Mouse (Mus musculus) CH12.LX (cell line): ENCODE data around the gene Ccl4. TPM values are rescaled to one million over a fixed set of nuclear protein-coding genes. Genes with fewer than 3 reads are reported as not detected.

Experiments used
- DNase-seq: peaks from one replicate; pipeline ENCODE4 v3.0.0-alpha.2; 2013; ENCODE audit errors: extremely low read depth
- H3K27ac ChIP-seq: 2 replicates; pipeline ENCODE4 v1.5.1; 2012; ENCODE audit warnings: low read depth, mild to moderate bottlenecking, control low read depth, moderate library complexity; ENCODE audit not compliant: insufficient read depth
- H3K27me3 ChIP-seq: replicated peaks from 2 replicates; pipeline ENCODE3; 2012; ENCODE audit warnings: inconsistent platforms
- H3K36me3 ChIP-seq, 2 experiments: replicated peaks in 1 of 2; 2 replicates each; pipeline versions ENCODE3 to v1.6.1; 2012; ENCODE audit warnings: inconsistent platforms in 1 of 2, low read length in 1 of 2, mild to moderate bottlenecking in 1 of 2, mixed read lengths in 1 of 2, moderate library complexity in 1 of 2; ENCODE audit not compliant: control insufficient read depth in 1 of 2, insufficient read depth in 1 of 2
- H3K4me1 ChIP-seq, 2 experiments: 2 replicates each; pipeline ENCODE4 v1.6.1; 2012; ENCODE audit warnings: inconsistent platforms in 1 of 2, moderate library complexity in 1 of 2; ENCODE audit not compliant: insufficient read depth in 2 of 2, control insufficient read depth in 1 of 2
- H3K4me2 ChIP-seq: 2 replicates; pipeline ENCODE4 v1.6.1; 2012; ENCODE audit warnings: low read depth, mild to moderate bottlenecking, control low read depth; ENCODE audit not compliant: poor library complexity, insufficient read depth, severe bottlenecking
- H3K4me3 ChIP-seq, 3 experiments: fragments of 150-350 bp in 1 of 3; sonication (generic) in 1 of 3; replicated peaks in 1 of 3; 2 replicates each; pipeline versions ENCODE3 to v1.5.1; 2011 to 2012; ENCODE audit warnings: low read depth in 2 of 3, low read length in 2 of 3, mild to moderate bottlenecking in 2 of 3, moderate library complexity in 2 of 3, control low read depth in 1 of 3, improper control_type of control experiment in 1 of 3, inconsistent platforms in 1 of 3, mixed read lengths in 1 of 3; ENCODE audit not compliant: poor library complexity in 1 of 3
- H3K79me2 ChIP-seq: replicated peaks from 2 replicates; pipeline ENCODE4 v1.6.1; 2012; ENCODE audit warnings: mild to moderate bottlenecking, moderate library complexity; ENCODE audit not compliant: control insufficient read depth, poor library complexity, insufficient read depth, severe bottlenecking; ENCODE audit errors: extremely low read depth
- H3K9ac ChIP-seq: 2 replicates; pipeline ENCODE4 v1.6.1; 2012; ENCODE audit warnings: low read depth, mild to moderate bottlenecking, control low read depth, moderate library complexity; ENCODE audit not compliant: insufficient read depth
- H3K9me3 ChIP-seq: replicated peaks from 2 replicates; pipeline ENCODE3; 2012; ENCODE audit warnings: low read length, inconsistent platforms, mixed read lengths
- BHLHE40 ChIP-seq: IDR thresholded peaks from 2 replicates; pipeline ENCODE4 v1.6.1; 2011; ENCODE audit warnings: mild to moderate bottlenecking, low read depth, low read length, improper control_type of control experiment
- CHD1 ChIP-seq: IDR thresholded peaks from 2 replicates; pipeline ENCODE4 v1.6.1; 2012; ENCODE audit warnings: low read depth, low read length, improper control_type of control experiment, inconsistent platforms
- ELF1 ChIP-seq: IDR thresholded peaks from 2 replicates; pipeline ENCODE4 v1.6.1; 2014; ENCODE audit warnings: low read depth, mild to moderate bottlenecking, inconsistent platforms, low read length, improper control_type of control experiment
- EP300 ChIP-seq: IDR thresholded peaks from 2 replicates; pipeline ENCODE4 v1.6.1; 2011; ENCODE audit warnings: low read length, improper control_type of control experiment
- ETS1 ChIP-seq: conservative IDR thresholded peaks from 2 replicates; pipeline ENCODE4 v1.6.1; 2012; ENCODE audit warnings: low read depth, mild to moderate bottlenecking, inconsistent platforms, low read length, improper control_type of control experiment, moderate library complexity
- HCFC1 ChIP-seq: IDR thresholded peaks from 2 replicates; pipeline ENCODE4 v1.6.1; 2012; ENCODE audit warnings: low read depth, mild to moderate bottlenecking, inconsistent platforms, low read length, improper control_type of control experiment
- JUND ChIP-seq: conservative IDR thresholded peaks from 2 replicates; pipeline ENCODE4 v1.6.1; 2011; ENCODE audit warnings: low read depth, low read length, improper control_type of control experiment
- MAFK ChIP-seq: IDR thresholded peaks from 2 replicates; pipeline ENCODE4 v1.6.1; 2011; ENCODE audit warnings: low read length, improper control_type of control experiment; ENCODE audit not compliant: insufficient replicate concordance
- MAX ChIP-seq: IDR thresholded peaks from 2 replicates; pipeline ENCODE4 v1.6.1; 2011; ENCODE audit warnings: low read length, improper control_type of control experiment
- MEF2A ChIP-seq: IDR thresholded peaks from 2 replicates; pipeline ENCODE4 v1.6.1; 2014; ENCODE audit warnings: low read depth, mild to moderate bottlenecking, inconsistent platforms, low read length, improper control_type of control experiment, borderline replicate concordance
- MXI1 ChIP-seq: IDR thresholded peaks from 2 replicates; pipeline ENCODE4 v1.6.1; 2011; ENCODE audit warnings: mild to moderate bottlenecking, low read depth, low read length, improper control_type of control experiment
- PAX5 ChIP-seq: IDR thresholded peaks from 2 replicates; pipeline ENCODE4 v1.6.1; 2012; ENCODE audit warnings: low read length, inconsistent platforms, mixed read lengths
- POLR2AphosphoS2 ChIP-seq: IDR thresholded peaks from 2 replicates; pipeline ENCODE4 v1.6.1; 2011; ENCODE audit warnings: low read depth, low read length, improper control_type of control experiment
- RAD21 ChIP-seq: IDR thresholded peaks from 2 replicates; pipeline ENCODE4 v1.6.1; 2011; ENCODE audit warnings: low read depth, mild to moderate bottlenecking, low read length, improper control_type of control experiment, moderate library complexity
- RCOR1 ChIP-seq: conservative IDR thresholded peaks from 2 replicates; pipeline ENCODE4 v1.6.1; 2012; ENCODE audit warnings: low read depth, mild to moderate bottlenecking, inconsistent platforms, low read length, improper control_type of control experiment
- SIN3A ChIP-seq: IDR thresholded peaks from 2 replicates; pipeline ENCODE4 v1.6.1; 2012; ENCODE audit warnings: low read length, improper control_type of control experiment, inconsistent platforms
- TCF12 ChIP-seq: IDR thresholded peaks from 2 replicates; pipeline ENCODE4 v1.6.1; 2014; ENCODE audit warnings: low read depth, mild to moderate bottlenecking, inconsistent platforms, low read length, improper control_type of control experiment
- USF1 ChIP-seq: IDR thresholded peaks from 2 replicates; pipeline ENCODE4 v1.6.1; 2014; ENCODE audit warnings: low read depth, mild to moderate bottlenecking, inconsistent platforms, low read length, improper control_type of control experiment
- dilution Hi-C: fragments of 300-500 bp; cut with MboI; formaldehyde crosslinking; loops from 2 replicates; pipeline ENCODE4 v1.14.3; 2020; ENCODE audit warnings: low sequenced_read_pairs; ENCODE audit not compliant: extremely low pct_unique_long_range_greater_than_20kb, extremely low pct_ligation_motif_present
- in situ Hi-C: fragments of 300-500 bp; cut with MboI; formaldehyde crosslinking; loops from 3 replicates; pipeline ENCODE4 v1.14.3; 2019; ENCODE audit warnings: low sequenced_read_pairs, low pct_ligation_motif_present, low pct_unique_long_range_greater_than_20kb, mixed read lengths
- polyA plus RNA-seq: library from polyadenylated mRNA; unstranded; fragments of >175 nt; gene quantifications from 2 replicates; pipeline ENCODE4 v1.2.1, GENCODE M21; 2012; ENCODE audit warnings: low read depth; ENCODE audit not compliant: insufficient read length
- total RNA-seq, 2 experiments: library from RNA; depleted of rRNA; stranded (reverse); fragments of 300-350 nt in 1 of 2; fragments of >200 nt in 1 of 2; gene quantifications; 2 replicates each; pipeline ENCODE4 v1.2.3; 2012 to 2014

Gene Ccl4
- total and polyA plus RNA-seq, 3 experiments = 7.2 to 26.1 (median 12.7) TPM

DNA sequence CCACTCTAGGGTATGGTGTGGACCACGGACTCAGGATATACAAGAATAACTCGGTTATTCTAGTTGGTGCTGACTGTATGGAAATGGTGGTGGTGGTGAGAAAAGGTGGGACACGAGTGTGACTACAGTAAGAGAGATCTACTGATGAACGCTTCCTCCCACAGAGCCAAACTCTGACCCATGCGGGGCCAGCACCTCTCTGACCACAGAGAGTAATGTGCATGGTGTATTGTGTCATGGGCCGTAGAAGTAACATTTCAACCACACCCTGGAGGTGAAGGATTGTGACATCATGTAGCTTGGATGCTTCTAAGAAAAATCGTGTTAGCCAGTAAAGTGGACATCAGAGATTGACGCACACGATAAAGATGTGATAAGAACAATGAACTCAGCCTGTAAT, 33.6 kb upstream of the Ccl4 start:
- Histone ChIP-seq H3K4me2 (no peak overlapping the region), H3K4me3 (no peak overlapping the region), H3K9ac (no peak overlapping the region), H3K79me2 (no peaks in the 10 kb centered on the region)
- in situ Hi-C loops = no loop called here
- dilution Hi-C loops = no loop called here
- no peak for TF ChIP-seq ELF1
- no peak for TF ChIP-seq HCFC1
- TF ChIP-seq USF1 = no peak
- TF ChIP-seq TCF12 = no peak
- no peak for TF ChIP-seq MAX
- no peak for TF ChIP-seq RCOR1
- TF ChIP-seq CHD1 = no peak
- TF ChIP-seq JUND = no peak
- no peak for TF ChIP-seq ETS1
- TF ChIP-seq BHLHE40 = no peak
- no peak for TF ChIP-seq SIN3A
- no peak for TF ChIP-seq EP300
- TF ChIP-seq POLR2AphosphoS2 = no peak
- no peak for TF ChIP-seq MXI1
- TF ChIP-seq, all 38 proteins: peak for 0
- H3K4me1 ChIP-seq = peaks cover 11 to 12% of the 10 kb centered on the region in 2 experiments
- DNase-seq = no peak
- H3K27me3 ChIP-seq = no peaks in the 10 kb centered on the region
- H3K36me3 ChIP-seq = no peaks in the 10 kb centered on the region
- H3K9me3 ChIP-seq = no peaks in the 10 kb centered on the region
- H3K27ac ChIP-seq = no peak overlapping the region

DNA sequence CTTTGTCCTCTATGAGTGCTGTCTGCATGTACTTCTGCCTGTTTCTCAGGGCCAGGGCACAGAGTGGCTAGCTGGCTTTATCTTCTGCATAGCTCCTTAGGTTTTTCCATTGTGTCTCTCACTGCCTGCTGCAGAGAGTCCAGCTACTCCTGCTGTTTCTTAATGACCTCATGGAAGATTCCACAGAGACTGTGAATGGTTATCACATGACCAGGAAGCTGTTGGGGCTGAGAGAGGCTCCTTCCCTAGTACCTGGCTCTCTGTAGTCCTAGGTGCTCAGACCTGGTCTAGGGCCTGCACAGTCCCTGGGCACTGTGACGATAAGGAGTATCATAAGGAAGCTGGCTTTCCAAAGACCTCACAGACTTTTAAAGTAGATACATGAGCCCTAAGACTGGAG, 31.8 kb upstream of the Ccl4 start:
- Histone ChIP-seq H3K36me3 (no peaks in the 10 kb centered on the region), H3K27me3 (no peaks in the 10 kb centered on the region), H3K9me3 (no peaks in the 10 kb centered on the region), H3K9ac (no peak overlapping the region), H3K4me1 (peaks cover 11 to 12% of the 10 kb centered on the region in 2 experiments), H3K4me2 (no peak overlapping the region), H3K4me3 (no peak overlapping the region), H3K27ac (no peak overlapping the region), H3K79me2 (no peaks in the 10 kb centered on the region)
- in situ Hi-C loops (loop anchor here (5.0 to 10.0 kb wide), 3 partner anchors 68 to 186 kb away; no protein-coding TSS in a partner anchor), dilution Hi-C loops (no loop called here)
- TF ChIP-seq TCF12 = no peak
- TF ChIP-seq RCOR1 = no peak
- TF ChIP-seq ELF1 = no peak
- no peak for TF ChIP-seq PAX5
- no peak for TF ChIP-seq MEF2A
- no peak for TF ChIP-seq SIN3A
- TF ChIP-seq EP300 = no peak
- TF ChIP-seq MAFK = no peak
- no peak for TF ChIP-seq USF1
- TF ChIP-seq JUND = no peak
- no peak for TF ChIP-seq RAD21
- DNase-seq = no peak
